Mouse (Mus musculus): ENCODE results near the gene Kcnk3.

Gene Kcnk3

GRCm38 (mm10) chr5:30638041-30638440, 50.1 kb downstream of the Kcnk3 start:
- peak; percentile 88 for DNase-seq (ENCODE audit: low read depth, low spot score)

GRCm38 (mm10) chr5:30643477-30644179, 55.7 kb downstream of the Kcnk3 start:
- peak; percentile 39 for DNase-seq (ENCODE audit: low read depth, low spot score)

DNA sequence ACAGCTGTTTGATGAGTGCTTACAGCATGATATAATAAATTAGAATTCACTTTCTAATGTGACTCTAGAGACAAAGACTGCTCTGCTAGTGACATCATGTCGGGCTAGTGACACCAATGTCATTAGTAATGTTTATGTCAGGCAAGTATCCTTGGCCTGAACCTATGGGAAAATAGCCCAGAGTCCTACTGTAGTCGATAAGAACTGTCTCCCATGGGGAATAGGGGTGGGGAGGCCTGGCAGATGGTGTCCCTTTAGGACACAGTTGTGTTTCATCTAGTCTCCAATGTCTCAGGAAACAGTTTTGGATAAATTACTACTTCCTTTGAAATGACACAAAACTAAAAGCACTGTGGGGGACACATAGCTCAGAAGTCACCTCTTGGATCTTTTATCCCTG, 58.1 kb downstream of the Kcnk3 start:
- no peak for DNase-seq (ENCODE audit: low read depth, low spot score)

- no peak for DNase-seq (ENCODE audit: low read depth, low spot score)
Observed at GRCm38 (mm10) chr5:30647396-30647795, 59.4 kb downstream of the Kcnk3 start.

DNA sequence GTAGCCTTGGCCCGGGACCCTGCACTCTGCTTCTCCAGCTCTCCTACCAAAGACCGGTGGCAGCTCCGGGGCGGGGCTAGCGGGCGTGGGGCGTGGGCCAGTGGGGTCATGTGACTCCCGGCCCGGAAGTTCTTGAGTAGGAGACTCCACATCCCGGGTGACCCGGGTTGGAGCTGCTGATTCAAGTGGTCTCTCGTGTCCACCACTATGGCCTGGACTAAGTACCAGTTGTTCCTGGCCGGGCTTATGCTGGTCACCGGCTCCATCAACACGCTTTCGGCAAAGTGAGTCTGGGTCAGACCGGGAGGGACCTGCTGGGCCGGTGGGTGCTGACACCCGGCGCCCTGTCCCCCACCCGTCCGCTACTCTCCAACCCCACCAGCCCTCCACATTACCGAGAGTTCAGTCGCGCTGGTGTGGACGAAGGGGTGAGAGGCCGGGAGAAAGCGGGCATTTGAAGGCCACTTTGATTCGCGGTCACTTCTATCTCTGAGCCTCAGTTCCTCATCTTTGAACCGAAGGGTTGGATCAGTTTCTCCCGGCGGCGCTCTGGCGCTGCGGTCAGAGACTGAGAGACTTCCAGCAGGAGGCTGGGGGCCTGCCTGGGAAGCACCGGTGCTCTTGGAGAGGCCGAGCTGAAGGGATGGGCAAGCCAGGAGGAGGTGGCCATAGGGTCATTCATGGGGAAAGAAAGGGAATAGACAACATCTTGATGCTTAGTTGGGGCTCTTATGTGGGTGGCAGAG, 60.0 kb downstream of the Kcnk3 start, which contains the start of gene Slc35f6:
TSS of gene Slc35f6 (plus strand) at position 119 of the 746 bp plus-strand sequence.
- peak; percentile 86 for DNase-seq (ENCODE audit: low read depth, low spot score)

DNA sequence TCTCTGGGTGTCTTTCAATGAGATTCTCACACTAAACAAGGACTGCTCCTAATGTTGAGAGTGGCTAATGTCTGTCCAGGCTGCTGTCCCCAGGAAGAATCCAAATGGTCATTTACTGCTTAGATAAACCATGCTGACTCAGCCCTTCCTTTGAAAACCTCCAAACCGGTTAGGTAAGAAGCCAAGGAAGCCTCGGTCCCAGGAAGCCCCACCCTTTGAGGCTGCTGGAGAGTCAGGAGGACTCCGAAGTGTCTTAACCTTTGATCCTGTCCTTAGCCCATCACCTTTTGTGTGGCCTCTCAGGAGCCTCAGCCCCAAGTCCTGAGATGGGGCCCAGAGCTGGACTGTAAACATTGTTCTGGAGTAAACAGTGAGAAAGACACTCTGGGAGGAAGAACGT, 61.6 kb downstream of the Kcnk3 start:
- no peak for DNase-seq (ENCODE audit: low read depth, low spot score)

- DNase-seq (ENCODE audit: low read depth, low spot score) = peak; percentile 39
Observed at GRCm38 (mm10) chr5:30650756-30651155, 62.8 kb downstream of the Kcnk3 start.

DNA sequence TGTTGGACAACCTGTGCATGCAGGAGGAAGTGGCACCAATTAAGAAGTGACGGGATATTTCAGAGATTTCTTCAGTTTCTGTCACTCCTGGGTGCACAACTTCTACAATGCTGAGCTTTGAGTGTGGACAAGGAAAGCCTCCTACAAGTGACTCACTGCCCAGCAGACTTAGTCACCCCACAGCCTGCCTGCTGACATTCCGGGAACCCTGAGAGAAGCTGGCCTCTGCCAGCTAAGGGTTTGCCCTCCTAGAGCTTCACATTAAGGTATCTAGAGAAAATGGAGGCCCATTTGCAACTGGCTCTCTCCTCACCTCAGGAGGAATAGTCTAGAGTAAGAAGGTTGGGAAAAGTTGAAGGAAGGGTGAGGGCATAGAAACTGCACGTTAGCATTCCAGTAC, 63.6 kb downstream of the Kcnk3 start:
- peak; percentile 79 for DNase-seq (ENCODE audit: low read depth, low spot score)

- no peak for DNase-seq (ENCODE audit: low read depth, low spot score)
Observed at GRCm38 (mm10) chr5:30653246-30653645, 65.3 kb downstream of the Kcnk3 start.

DNA sequence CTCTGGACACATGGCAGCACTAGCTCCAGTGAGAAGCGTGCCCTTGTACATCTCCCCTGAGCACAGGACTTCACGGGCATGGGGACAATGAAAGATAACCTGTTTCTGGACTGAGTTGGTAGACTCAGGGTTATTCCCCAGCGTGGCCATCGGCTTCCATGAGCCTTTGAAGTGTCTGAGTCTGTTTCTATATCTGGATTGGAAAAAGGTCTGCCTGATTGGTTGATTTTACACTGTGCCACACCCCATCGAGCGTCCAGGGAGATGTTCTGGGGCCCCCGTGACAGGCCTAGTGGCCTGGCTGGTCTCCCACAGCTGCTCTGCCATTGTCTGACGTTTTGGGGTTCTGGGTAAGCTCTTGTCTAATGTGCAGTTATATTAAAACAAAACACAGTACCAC, 67.1 kb downstream of the Kcnk3 start:
- no peak for DNase-seq (ENCODE audit: low read depth, low spot score)

GRCm38 (mm10) chr5:30655526-30656195, 67.7 kb downstream of the Kcnk3 start:
- peak; percentile 54 for DNase-seq (ENCODE audit: low read depth, low spot score)

- DNase-seq (ENCODE audit: low read depth, low spot score) = no peak
Observed at GRCm38 (mm10) chr5:30659042-30659441, 71.1 kb downstream of the Kcnk3 start.

DNA sequence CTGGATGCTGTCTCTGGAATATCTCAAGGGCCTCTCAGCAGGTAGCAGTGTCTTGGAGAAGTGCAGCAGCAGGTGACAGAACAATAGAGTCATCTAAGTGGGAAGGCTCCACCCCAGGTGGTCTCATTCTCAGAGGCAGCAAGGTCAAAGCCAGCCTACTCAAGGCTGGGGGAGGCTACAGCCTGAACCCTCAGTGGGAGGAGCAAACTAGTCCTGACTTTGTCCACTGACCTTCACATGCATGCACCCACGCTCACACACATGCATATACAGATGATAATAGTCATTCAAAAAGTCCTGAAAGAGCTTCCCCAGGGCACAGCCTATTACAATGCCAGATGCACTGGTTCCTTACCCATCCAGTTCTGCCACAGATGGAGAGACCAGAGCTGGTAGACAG, 72.3 kb downstream of the Kcnk3 start:
- DNase-seq (ENCODE audit: low read depth, low spot score) = no peak

DNA sequence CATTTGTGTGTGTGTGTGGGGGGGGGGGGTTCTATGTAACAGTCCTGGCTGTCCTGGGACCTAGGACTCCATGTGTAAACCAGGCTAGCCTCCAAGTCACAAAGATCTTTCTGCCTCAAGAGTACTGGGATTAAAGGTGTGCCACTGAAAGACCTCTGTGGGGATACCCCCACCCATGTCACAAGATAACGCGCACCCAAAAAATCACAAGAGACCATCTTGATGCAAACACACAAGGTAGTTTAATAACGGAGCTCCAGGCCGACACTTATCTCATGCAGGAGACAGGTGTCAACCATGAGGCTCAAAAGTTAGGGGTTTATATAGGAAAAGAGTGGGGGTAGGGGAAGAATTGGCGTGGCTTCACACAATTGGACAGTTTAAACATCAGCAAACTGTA, 72.8 kb downstream of the Kcnk3 start:
- DNase-seq (ENCODE audit: low read depth, low spot score) = no peak

- no peak for DNase-seq (ENCODE audit: low read depth, low spot score)
Observed at GRCm38 (mm10) chr5:30665360-30665759, 77.4 kb downstream of the Kcnk3 start.

GRCm38 (mm10) chr5:30665968-30666367, 78.0 kb downstream of the Kcnk3 start:
- no peak for DNase-seq (ENCODE audit: low read depth, low spot score)

DNA sequence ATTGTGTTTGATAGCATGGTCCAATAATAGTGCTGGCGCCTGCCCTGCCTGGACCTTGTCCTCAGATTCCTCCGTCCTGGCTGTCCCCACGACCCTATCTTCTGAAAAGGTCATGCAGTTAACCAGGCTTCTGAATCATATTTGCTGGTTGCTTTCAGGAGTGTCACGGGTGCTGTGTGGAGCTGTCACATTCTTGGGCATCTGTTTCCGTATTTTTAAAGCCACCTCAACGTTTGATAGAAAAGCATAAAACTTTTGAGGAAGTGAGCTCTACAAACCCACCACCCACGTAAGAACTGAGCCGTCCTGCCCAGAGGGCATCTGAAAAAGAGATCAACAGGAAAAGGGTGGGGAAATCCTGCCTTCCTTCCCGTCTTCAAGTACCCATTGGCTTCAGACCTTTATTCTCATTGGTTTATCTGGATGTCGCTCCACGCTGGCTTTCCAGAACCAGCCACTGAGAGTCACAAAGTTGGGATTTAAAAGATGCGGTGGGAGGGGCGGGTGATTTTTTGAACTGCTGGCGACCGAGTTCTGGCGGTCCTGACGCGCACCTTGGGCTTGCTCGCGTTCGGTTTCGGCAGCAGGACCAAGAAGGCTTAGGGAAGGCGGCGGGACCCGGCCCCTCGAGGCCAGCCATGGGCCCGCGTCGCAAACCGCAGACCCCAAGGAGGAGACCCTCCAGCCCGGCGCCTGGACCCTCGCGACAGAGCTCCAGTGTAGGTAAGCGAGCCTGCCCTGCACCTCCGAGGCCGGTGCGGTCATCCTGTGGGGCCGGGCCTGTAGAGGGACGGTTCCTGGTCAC, 78.6 kb downstream of the Kcnk3 start, which contains the start of gene Cenpa:
TSS of gene Cenpa (plus strand) at position 387 of the 805 bp plus-strand sequence.
- DNase-seq (ENCODE audit: low read depth, low spot score) = peak; percentile 99

- DNase-seq (ENCODE audit: low read depth, low spot score) = no peak
Observed at GRCm38 (mm10) chr5:30667215-30667614, 79.2 kb downstream of the Kcnk3 start.

DNA sequence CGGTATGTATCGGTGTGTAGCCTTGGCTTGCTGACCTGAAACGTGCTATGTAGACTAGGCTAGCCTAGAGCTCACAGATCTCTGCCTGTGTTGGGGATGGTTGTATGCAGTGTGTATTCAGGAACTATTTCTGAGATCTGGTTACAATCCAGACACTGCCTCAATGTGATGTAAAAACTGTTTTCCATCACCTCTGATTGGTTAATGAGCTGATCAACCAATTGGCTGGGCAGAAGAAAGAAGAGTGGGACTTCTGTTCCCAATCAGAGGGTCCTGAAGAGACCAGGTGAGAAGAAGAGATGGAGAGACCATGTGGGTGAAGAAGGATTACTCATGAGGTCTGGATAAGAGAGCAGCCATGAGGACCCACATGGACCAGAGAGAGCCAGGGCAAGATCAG, 79.7 kb downstream of the Kcnk3 start:
- no peak for DNase-seq (ENCODE audit: low read depth, low spot score)

GRCm38 (mm10) chr5:30668637-30669495, 80.9 kb downstream of the Kcnk3 start:
- DNase-seq (ENCODE audit: low read depth, low spot score) = peak; percentile 42

GRCm38 (mm10) chr5:30669496-30669830, 81.5 kb downstream of the Kcnk3 start:
- no peak for DNase-seq (ENCODE audit: low read depth, low spot score)
